Mouse (Mus musculus) kidney, embryonic 15.5 days (tissue): ENCODE data around the gene Gm42957. TPM values are rescaled to one million over a fixed set of nuclear protein-coding genes. Genes with fewer than 3 reads are reported as not detected.
A peak's percentile ranks its signal among the peaks of the same experiment; 100 is the strongest.
"Not testable (repeated sequence)": the region's sequence is repeated elsewhere in the genome, so short reads cannot be mapped to it uniquely, and the experiment has no call there.

ENCODE experiments used
- ATAC-seq: fragments of 200-750 bp; cut with Nextera tagmentation; replicated peaks from 2 replicates; pipeline ENCODE4 v1.8.0; 2017; ENCODE audit warnings: moderate TSS enrichment; ENCODE audit not compliant: low FRiP score
- H3K27ac ChIP-seq: fragments of 300-500 bp; sonication (generic); 2 replicates; pipeline ENCODE4 v1.5.1; 2015; ENCODE audit warnings: mild to moderate bottlenecking, inconsistent platforms
- H3K27me3 ChIP-seq: fragments of 300-500 bp; sonication (generic); 2 replicates; pipeline ENCODE4 v1.6.1; 2015; ENCODE audit warnings: inconsistent platforms
- H3K36me3 ChIP-seq: fragments of 300-500 bp; sonication (generic); 2 replicates; pipeline ENCODE4 v1.6.1; 2015; ENCODE audit warnings: inconsistent platforms
- H3K4me1 ChIP-seq: fragments of 300-500 bp; sonication (generic); 2 replicates; pipeline ENCODE4 v1.6.1; 2015; ENCODE audit warnings: inconsistent platforms
- H3K4me2 ChIP-seq: fragments of 300-500 bp; sonication (generic); 2 replicates; pipeline ENCODE4 v1.6.1; 2015; ENCODE audit warnings: moderate library complexity, mild to moderate bottlenecking, inconsistent platforms
- H3K4me3 ChIP-seq: fragments of 300-500 bp; sonication (generic); replicated peaks from 2 replicates; pipeline ENCODE4 v1.5.1; 2015; ENCODE audit warnings: mild to moderate bottlenecking, inconsistent platforms
- H3K9ac ChIP-seq: fragments of 300-500 bp; sonication (generic); 2 replicates; pipeline ENCODE4 v1.6.1; 2015; ENCODE audit warnings: mild to moderate bottlenecking, inconsistent platforms
- H3K9me3 ChIP-seq: fragments of 300-500 bp; sonication (generic); replicated peaks from 2 replicates; pipeline ENCODE4 v1.6.1; 2016; ENCODE audit warnings: inconsistent platforms
- WGBS: fragments of 180-500 bp; shearing (Covaris S2); methylation state at CpG from one replicate; pipeline ENCODE4 v1.1.7; 2015; ENCODE audit warnings: mixed read lengths; 5-methylcytosine and 5-hydroxymethylcytosine counted together
- polyA plus RNA-seq: library from polyadenylated mRNA; unstranded; fragments of >200 nt; fragmentation: Nextera tagmentation; extraction: Ambion mirVana; gene quantifications from 2 replicates; pipeline ENCODE4 v1.2.1, GENCODE M21; 2015

The Gm42957 gene
- polyA plus RNA-seq, 1 experiment from 2014 or later: 0.17 TPM

DNA sequence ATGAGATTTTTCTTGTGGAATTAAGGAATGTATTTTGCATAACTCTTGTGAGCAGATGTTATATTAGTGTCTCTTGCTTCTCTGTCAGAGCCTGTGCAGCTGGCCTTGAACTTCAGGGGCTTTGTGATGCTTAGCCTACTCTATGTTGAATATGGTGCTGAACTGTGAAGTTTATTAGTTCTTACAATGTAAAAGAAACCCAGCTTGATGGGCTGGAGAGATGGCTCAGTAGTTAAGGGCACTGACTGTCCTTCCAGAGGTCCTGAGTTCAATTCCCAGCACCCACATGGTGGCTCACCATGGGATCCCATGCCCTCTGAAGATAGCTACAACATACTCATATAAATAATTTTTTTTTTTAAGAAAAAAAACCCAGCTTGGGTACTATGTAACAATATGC, 3.2 kb upstream of the Gm42957 start:
- Histone ChIP-seq H3K27me3 (no peaks in the 10 kb centered on the region), H3K9ac (no peak overlapping the region), H3K36me3 (peaks cover 34% of the 10 kb centered on the region), H3K4me2 (no peak overlapping the region), H3K27ac (no peak overlapping the region), H3K4me3 (no peak overlapping the region), H3K4me1 (peaks cover 43% of the 10 kb centered on the region), H3K9me3 (no peaks in the 10 kb centered on the region)
- ATAC-seq: no peak

DNA sequence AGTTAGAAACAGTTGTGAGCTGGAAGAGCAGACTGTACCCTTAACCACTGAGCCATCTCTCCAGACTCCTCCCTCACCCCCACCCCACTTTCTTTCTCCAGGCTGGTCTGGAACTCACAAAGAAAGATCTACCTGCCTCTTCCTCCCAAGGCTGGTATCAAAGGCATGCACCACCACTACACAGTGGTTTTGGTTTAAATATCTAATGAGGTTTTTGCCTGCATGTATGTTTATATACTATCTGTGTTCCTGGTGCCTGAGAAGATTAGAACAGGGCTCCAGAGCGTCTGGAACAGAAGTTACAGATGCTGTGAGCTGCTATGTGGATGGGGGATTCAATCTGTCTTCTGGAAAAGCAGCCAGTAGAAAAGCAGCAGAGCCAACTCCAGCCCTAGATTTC, 1.3 kb upstream of the Gm42957 start:
- Histone ChIP-seq H3K9me3 (no peaks in the 10 kb centered on the region), H3K27me3 (no peaks in the 10 kb centered on the region), H3K4me3 (no peak overlapping the region), H3K4me2 (no peak overlapping the region), H3K36me3 (peaks cover 48% of the 10 kb centered on the region), H3K4me1 (peaks cover 37% of the 10 kb centered on the region), H3K27ac (no peak overlapping the region), H3K9ac (no peak overlapping the region; the same call in 1 of the 2 replicates)
- no peak for ATAC-seq
- 69% methylated on average over 1 of the region's 1 CpGs for WGBS

DNA sequence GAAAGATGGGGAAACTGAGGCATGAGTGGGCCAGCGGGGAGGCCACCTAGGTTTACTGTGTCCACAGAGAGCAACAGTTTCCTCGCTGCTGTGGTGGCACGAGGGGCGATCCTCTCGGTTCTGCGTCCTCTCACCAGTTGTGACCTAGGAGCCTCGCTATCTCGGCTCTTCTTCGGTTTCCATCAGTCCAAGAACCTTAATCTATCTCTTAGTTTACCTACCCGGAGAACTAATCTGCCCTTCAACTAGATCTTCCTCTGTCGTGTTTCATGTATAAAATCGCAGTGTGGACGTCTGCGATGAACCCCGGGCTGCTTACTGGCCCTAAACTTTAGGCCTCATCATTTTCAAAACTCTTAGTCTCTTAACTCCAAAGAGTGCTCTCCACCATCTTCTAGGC, 632 bp downstream of the Gm42957 start:
- H3K9me3 ChIP-seq: no peaks in the 10 kb centered on the region
- peaks cover 63% of the 10 kb centered on the region for H3K36me3 ChIP-seq
- H3K4me1 ChIP-seq: peaks cover 28% of the 10 kb centered on the region
- H3K27me3 ChIP-seq: no peaks in the 10 kb centered on the region
- peak overlapping the region; percentile 93 for H3K4me3 ChIP-seq
- peak overlapping the region; percentile 81 for H3K4me2 ChIP-seq
- peak overlapping the region; percentile 91 for H3K9ac ChIP-seq
- peak overlapping the region; percentile 95 for H3K27ac ChIP-seq
- WGBS: 11% methylated on average over 15 of the region's 15 CpGs
- ATAC-seq: no peak

DNA sequence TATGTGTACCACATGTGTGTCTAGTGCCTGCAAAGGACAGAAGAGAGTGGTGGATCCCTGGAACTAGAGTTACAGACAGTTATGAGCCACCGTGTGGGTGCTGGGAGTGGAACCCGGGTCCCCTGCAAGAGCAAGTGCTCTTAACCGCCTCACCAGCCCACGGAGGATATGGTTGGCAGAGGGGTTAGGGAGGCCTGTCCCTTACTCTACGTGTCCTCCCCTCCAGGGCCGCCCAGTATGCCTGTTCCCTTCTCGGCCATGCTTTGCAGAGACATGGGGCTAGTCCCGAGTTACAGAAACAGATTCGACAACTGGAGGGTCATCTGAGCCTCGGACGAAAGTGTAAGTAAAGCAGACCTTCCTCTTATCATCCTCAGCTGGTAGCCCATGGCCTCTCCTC, 1.2 kb downstream of the Gm42957 start:
- 76% methylated on average over 11 of the region's 11 CpGs for WGBS
- H3K27me3 ChIP-seq: no peaks in the 10 kb centered on the region
- peaks cover 60% of the 10 kb centered on the region for H3K36me3 ChIP-seq
- H3K4me2 ChIP-seq: peak overlapping the region; percentile 81
- no peak for ATAC-seq
- H3K4me3 ChIP-seq: peak overlapping the region; percentile 93
- peak overlapping the region; percentile 95; the same call in 1 of the 2 replicates for H3K27ac ChIP-seq
- no peaks in the 10 kb centered on the region for H3K9me3 ChIP-seq
- H3K9ac ChIP-seq: peak overlapping the region; percentile 91
- peaks cover 23% of the 10 kb centered on the region for H3K4me1 ChIP-seq

DNA sequence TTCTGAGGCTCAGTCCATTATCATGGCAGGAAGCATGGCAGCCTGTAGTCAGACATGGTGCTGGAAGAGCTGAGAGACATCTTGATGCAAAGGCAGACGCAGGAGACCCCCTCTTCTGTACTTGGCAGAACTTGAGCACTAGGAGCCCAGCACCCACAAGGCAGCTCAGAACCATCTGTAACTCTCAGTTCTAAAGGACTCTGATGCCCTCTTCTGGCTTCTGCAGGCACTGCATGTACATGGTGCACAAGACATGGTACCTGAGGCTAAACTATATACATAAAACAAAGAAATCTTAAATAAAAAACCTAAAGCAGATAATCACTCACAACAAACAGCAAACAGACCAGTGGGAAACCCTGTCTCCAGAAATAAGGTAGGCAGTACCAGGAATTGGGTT, 3.9 kb downstream of the Gm42957 start:
- Histone ChIP-seq H3K4me1 (peaks cover 20% of the 10 kb centered on the region), H3K4me3 (no peak overlapping the region), H3K9ac (no peak overlapping the region), H3K4me2 (no peak overlapping the region), H3K36me3 (peaks cover 58% of the 10 kb centered on the region), H3K27ac (no peak overlapping the region), H3K27me3 (no peaks in the 10 kb centered on the region), H3K9me3 (no peaks in the 10 kb centered on the region)
- 76% methylated on average over 1 of the region's 1 CpGs for WGBS
- ATAC-seq: no peak

DNA sequence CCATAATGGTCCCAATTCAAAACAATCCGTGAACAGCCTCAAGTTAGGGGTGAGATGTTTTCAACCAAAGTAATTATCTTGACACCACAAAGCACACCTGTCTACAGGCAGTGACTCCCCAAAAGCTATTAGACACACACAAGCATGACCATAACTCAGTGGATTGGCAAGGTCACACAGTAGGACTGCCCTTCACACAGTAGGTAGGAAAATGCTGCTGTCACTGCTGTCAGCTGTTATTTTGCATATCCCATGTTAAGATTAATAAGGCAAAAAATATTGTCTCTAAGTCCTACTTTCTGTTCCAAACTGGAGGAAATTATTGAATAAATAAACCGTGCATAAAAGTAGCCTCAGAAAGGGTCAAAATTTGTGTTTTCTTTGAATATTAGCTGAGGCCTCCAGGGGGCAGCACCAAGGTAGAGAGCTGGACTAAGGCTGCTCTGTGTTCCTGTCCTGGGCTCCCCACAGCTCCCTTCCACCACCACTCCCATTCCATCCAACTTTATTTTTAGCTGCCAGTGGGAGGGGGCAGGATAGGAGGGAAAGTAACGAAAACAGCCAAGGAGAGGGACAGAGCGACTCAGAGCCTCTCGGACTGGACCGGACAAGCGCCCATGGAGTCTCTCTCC, 9.9 kb downstream of the Gm42957 start, which contains the start of gene Itga10:
Itga10 (plus strand) TSS at position 567 of the 632 bp plus-strand sequence.
- Histone ChIP-seq H3K27ac (no peak within 1 kb of the TSS), H3K4me2 (no peak within 1 kb of the TSS), H3K4me1 (no peaks in the 10 kb centered on the region; the same call in 1 of the 2 replicates), H3K36me3 (peaks cover 40% of the 10 kb centered on the region), H3K4me3 (no peak within 1 kb of the TSS), H3K9me3 (no peaks in the 10 kb centered on the region), H3K9ac (no peak within 1 kb of the TSS), H3K27me3 (no peaks in the 10 kb centered on the region)
- WGBS: 64% methylated on average over 7 of the region's 7 CpGs
- ATAC-seq: peak; percentile 66; the same call in 1 of the 2 replicates

DNA sequence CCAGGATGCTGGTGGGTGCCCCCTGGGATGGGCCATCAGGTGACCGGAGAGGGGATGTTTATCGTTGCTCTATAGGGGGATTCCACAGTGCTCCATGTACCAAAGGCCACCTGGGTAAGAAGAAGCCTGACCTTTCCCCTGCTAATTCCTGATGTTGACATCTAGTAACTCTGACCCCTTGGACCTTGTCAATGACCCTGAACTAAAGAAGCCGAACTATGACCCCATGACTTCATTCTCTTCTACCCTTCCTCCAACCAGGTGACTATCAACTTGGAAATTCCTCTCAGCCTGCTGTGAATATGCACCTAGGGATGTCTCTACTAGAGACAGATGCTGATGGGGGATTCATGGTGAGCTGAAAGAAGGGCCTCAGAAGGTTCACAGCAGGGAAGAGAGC, 12.1 kb downstream of the Gm42957 start:
- 83% methylated on average over 3 of the region's 3 CpGs for WGBS
- Histone ChIP-seq H3K27me3 (no peaks in the 10 kb centered on the region), H3K9me3 (no peaks in the 10 kb centered on the region), H3K4me2 (no peak overlapping the region), H3K27ac (no peak overlapping the region), H3K9ac (no peak overlapping the region), H3K36me3 (peaks cover 25% of the 10 kb centered on the region), H3K4me3 (no peak overlapping the region), H3K4me1 (no peaks in the 10 kb centered on the region; the same call in 1 of the 2 replicates)
- ATAC-seq: no peak

DNA sequence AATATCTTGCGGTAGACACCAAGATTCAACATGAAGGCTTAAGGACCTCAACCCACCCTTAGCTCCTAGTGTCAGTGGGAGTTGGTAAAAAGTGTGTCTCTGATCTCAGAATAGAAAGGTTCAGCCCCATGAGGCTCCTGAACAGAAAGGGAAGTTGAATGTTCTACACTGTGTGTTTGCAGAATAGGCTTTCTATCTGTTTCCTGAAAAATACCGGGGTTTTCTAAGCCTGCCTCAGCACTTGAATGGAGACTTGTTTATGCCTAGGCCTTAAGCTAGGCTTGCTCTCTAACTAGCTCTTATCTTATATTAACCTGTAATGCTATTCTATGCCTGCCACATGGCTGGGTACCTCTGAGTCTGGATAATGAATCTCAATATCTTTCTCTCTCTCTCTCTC, 25.6 kb downstream of the Gm42957 start:
- Histone ChIP-seq H3K9ac (no peak overlapping the region), H3K27me3 (no peaks in the 10 kb centered on the region), H3K36me3 (no peaks in the 10 kb centered on the region), H3K27ac (no peak overlapping the region), H3K9me3 (no peaks in the 10 kb centered on the region), H3K4me3 (no peak overlapping the region), H3K4me1 (peaks cover 16% of the 10 kb centered on the region), H3K4me2 (no peak overlapping the region)
- WGBS: 84% methylated on average over 2 of the region's 2 CpGs
- ATAC-seq: no peak

DNA sequence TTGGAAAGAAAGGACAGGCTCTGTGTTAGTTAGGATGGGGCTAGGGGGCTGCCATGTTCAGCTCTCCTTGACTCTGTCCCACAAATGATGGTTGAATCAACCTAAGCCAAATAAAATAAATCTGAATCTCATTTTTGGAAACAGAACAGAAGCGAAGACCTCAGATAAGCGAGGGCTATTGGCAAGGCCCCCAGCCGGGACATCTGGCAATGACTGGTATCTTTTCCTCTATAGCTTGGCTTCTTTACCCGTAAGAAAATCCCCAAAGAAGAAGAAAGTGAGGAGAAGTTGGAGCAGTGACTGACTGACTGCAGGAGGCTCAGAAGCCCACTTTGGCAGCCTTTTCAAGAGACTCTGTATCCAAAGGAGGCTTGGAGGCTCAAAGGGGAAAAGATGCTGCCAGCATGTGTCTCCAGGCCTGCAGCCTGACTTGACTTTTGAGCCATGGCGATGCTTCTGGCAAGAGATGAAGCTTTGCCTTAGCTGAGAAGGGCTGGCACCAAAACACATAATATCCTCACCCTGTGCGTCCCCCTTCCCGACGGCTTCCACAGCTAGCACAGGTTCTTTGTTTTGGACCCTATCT, 27.6 kb downstream of the Gm42957 start:
- Histone ChIP-seq H3K4me3 (peak overlapping the region; percentile 29; the same call in 1 of the 2 replicates), H3K36me3 (no peaks in the 10 kb centered on the region), H3K27me3 (no peaks in the 10 kb centered on the region), H3K27ac (peak overlapping the region; percentile 56), H3K4me1 (peaks cover 16% of the 10 kb centered on the region), H3K9me3 (no peaks in the 10 kb centered on the region), H3K9ac (no peak overlapping the region), H3K4me2 (peak overlapping the region; percentile 63)
- ATAC-seq: no peak
- WGBS: 43% methylated on average over 8 of the region's 8 CpGs

DNA sequence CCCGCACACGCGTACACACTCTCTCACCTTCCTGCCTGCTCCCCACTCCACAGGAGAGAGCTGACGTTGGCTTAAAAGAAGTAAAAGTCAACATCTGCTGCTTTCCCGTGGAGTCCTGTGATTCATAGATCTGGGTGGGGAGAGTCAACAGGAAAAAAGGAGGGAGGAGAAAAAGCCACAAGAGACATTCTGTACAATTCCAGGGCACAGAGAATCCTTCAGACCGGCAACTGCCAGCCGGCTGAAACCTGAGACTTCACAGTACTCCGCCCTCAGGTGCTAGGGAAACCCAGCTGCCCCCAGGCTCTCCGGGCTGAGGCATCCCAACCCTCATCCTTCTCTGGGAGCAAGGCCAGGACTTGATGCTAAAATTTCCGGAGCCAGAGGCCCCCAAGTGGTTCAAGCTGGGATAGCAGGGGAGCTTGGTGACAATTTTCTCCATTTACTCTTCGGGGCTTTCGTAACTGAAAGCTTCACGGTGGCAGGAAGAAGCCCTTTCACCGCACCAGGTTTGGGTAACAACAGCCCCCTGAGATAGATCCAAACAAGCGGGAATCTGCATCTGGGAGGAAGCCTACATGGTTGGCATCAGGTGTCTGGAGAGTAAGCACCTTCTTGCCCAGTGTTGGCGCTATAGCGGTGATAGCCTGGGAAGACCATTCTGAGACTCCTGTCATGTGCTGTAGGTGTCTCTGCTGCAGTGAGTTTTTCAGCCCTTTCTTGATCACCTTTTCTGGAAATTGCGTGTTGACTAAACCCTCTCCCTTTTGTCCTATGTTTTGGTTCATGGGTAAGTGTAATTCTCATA, 28.4 kb downstream of the Gm42957 start:
- no peaks in the 10 kb centered on the region for H3K27me3 ChIP-seq
- peak overlapping the region; percentile 29 for H3K4me3 ChIP-seq
- H3K27ac ChIP-seq: peak overlapping the region; percentile 56
- no peaks in the 10 kb centered on the region for H3K36me3 ChIP-seq
- H3K4me2 ChIP-seq: peak overlapping the region; percentile 63
- peaks cover 16% of the 10 kb centered on the region for H3K4me1 ChIP-seq
- H3K9me3 ChIP-seq: no peaks in the 10 kb centered on the region
- 6% methylated on average over 18 of the region's 18 CpGs for WGBS
- ATAC-seq: peak; percentile 95
- H3K9ac ChIP-seq: peak overlapping the region; percentile 41; the same call in 1 of the 2 replicates

DNA sequence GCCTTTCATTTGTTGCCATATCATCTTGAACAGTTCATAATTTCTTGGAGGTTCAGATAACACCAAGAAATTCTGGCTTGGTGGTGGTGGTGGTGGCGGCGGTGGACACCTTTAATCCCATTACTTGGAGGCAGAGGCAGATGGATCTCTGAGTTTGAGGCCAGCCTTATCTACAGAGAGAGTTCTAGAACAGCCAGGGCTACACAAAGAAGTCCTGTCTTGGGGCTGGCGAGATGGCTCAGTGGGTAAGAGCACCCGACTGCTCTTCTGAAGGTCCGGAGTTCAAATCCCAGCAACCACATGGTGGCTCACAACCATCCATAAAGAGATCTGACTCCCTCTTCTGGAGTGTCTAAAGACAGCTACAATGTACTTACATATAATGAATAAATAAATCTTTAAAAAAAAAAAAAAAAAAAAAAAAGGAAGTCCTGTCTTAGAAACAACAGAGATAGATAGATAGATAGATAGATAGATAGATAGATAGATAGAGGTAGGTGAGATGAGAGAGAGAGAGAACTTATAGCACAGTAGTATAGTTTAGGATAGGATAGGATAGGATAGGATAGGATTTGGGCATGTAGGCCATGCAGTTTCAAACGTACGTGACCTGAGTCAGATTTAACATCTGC, 30.6 kb downstream of the Gm42957 start:
- H3K4me1 ChIP-seq: peaks cover 30% of the 10 kb centered on the region
- 89% methylated on average over 7 of the region's 7 CpGs for WGBS
- not testable (repeated sequence) for H3K27ac ChIP-seq, H3K36me3 ChIP-seq, ATAC-seq, H3K9me3 ChIP-seq, H3K4me2 ChIP-seq, H3K27me3 ChIP-seq, H3K9ac ChIP-seq, H3K4me3 ChIP-seq

DNA sequence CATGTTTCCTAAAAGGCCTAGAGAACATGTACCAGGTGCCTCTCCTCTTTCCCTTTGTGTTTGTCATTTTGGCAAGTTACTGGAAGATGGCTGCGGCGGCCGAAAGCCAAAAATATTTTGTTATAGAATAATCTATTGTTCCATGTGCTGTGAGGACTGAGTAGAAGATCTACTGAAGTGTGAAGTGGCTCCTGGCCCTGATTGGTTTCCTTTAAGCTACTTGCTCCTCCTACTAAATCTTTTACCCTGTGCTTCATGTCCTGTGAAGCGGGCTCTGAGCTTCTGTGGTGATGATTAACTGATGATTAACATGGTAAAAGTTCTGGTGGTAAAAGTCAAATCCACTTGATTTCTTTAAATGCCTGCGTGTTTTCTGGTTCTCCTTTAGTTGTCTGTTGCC, 31.6 kb downstream of the Gm42957 start:
- 85% methylated on average over 5 of the region's 5 CpGs for WGBS

More for the DNA sequence above, 31.6 kb downstream of the Gm42957 start:
- no peaks in the 10 kb centered on the region for H3K36me3 ChIP-seq
- no peak overlapping the region for H3K4me3 ChIP-seq
- no peak overlapping the region for H3K4me2 ChIP-seq
- no peaks in the 10 kb centered on the region for H3K9me3 ChIP-seq
- ATAC-seq: no peak
- 0 out of 2 replicates have a peak, but pooled peaks cover 9% of the 10 kb centered on the region for H3K27me3 ChIP-seq
- H3K4me1 ChIP-seq: peaks cover 30% of the 10 kb centered on the region
- H3K27ac ChIP-seq: no peak overlapping the region
- no peak overlapping the region for H3K9ac ChIP-seq
